Mouse (Mus musculus) neutrophil, adult 5-6 weeks (primary cell): ENCODE results near the gene Morc3. TPM values are rescaled to one million over a fixed set of nuclear protein-coding genes. Genes with fewer than 3 reads are reported as not detected.
"Not testable (repeated sequence)": the region's sequence is repeated elsewhere in the genome, so short reads cannot be mapped to it uniquely, and the experiment has no call there.

ENCODE experiments used
- ATAC-seq: fragments of 151-379, 151-347 bp; 2 replicates; pipeline ENCODE4 v1.8.0; 2017; ENCODE audit warnings: mild to moderate bottlenecking, moderate TSS enrichment; ENCODE audit not compliant: insufficient number of reproducible peaks, poor library complexity, low FRiP score, severe bottlenecking; ENCODE audit errors: extremely low read depth
- total RNA-seq: library from RNA; stranded (forward); fragments of 200-1000 nt; gene quantifications from 2 replicates; pipeline ENCODE4 v1.2.3, GENCODE M21; 2017

Morc3 gene
- total RNA-seq, 1 experiment from 2014 or later = 376 TPM

DNA sequence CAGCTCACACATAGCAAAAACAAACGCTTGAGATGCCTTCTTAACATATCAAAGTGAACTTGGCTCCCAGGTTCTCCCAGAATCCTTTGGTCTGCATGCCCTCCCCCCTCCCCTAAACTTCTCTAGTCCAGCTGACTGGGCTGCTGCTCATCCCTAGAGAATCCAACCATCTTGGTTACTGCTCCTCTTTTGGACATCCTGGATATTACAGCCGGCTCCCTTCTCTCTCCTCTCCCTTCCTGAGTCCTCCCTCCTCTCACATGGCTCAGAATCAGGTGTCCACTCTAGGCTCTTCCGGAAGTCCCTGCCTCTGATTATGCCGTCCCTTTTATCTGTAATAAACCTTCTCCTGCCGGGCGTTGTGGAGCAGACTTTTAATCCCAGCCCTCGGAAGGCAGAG is 15.1 kb upstream of the Morc3 start:
- no peak for ATAC-seq

DNA sequence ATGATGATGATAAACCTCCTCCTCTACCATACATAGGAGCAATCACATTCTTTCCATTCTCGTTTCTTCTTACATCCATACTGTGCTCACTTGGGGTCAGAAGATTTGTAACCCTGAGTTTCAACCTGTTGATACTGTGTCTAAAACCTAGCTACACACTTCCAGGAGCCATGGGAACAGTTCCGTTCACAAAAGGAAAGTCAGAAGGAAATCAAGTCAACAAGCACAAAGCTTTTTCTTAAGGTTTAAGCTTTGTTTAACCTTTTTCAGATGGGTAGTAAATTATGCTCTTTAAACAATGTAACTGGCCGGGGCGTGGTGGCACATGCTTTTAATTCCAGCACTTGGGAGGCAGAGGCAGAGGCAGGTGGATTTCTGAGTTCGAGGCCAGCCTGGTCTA is 14.6 kb upstream of the Morc3 start:
- no peak for ATAC-seq

DNA sequence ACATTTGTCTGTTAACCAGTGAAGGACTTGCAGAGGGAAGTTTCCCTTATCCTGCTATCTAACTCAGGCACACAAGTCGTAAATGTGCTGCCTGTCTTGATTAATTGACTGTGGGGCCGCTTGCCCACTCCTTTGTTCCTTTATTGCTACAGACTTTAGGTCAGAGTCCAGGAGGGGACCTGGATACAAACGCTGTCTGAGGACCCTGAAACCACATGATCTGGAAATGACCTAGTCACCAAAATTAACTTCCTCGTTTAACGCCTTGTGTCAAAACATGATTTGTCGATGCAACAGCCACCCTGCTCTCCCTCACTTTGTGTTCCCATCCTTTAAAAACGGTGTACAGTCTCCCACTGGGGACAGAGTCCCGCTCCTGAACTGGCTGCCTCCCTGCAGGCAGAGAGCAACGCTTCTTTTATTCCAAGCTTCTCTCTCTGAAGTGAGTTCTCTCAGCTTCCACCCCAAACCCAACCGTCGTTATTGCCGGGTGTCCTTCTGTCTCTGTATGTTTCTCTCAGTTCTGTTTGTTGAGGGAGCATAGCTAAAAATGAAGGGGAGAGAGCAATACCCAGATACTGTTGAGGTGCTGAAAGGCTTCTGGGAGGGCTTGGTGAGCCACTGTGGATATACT is 13.1 kb upstream of the Morc3 start:
- no peak for ATAC-seq

DNA sequence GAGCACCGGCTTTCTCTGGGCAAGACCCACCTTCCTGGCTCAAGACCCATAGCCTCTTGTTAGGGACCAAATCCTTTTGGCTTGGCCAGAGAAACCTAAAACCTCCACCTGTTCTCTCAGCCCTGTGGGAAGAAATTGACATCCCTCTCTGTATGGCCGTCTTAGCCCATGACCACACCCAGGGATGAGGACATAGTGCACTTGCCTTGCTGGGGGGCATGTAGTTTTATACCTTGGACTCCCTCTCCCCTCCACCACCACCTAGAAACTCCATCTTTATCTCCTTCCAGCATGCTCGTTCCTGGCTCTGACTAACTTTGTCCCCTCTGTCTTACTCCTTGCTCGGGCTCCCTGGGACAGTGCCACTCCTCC is 12.6 kb upstream of the Morc3 start:
- ATAC-seq = no peak

DNA sequence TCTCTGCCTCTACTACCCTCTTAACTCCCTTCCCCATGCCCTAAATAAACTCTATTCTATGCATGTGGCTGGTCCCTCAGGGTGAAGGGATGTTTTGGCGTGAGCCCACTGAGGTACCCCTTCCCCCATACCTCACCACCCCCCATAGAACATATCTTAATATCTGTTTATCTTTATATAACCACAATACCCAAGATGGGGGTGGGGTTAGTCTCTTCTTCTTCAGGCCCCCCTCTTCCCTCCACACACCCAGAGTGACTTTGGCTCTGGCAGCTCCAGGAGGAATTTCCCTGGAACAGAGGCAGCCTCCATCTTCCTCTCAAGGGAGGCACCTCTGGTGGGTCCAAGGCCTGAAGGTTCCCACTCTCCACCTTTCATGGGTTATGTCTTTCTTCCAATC is 11.9 kb upstream of the Morc3 start:
- no peak for ATAC-seq

DNA sequence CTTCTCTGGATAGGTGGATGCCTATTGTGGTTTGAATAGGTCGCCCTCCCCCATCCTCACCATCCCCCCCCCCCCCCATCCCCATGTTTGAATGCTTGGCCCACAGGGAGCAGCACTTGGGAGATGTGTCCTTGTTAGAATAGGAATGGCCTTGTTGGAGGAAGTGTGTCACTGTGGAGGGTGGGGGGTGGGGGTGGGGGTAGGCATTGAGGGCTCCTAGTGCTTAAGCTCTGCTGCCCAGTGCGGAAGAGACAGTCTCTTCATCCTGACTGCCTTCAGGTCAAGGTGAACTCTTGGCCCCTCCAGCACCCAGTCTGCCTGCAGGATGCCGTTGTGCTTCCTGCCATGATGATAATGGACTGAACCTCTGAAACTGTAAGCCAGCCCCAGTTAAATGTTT is 10.2 kb upstream of the Morc3 start:
- no peak for ATAC-seq

DNA sequence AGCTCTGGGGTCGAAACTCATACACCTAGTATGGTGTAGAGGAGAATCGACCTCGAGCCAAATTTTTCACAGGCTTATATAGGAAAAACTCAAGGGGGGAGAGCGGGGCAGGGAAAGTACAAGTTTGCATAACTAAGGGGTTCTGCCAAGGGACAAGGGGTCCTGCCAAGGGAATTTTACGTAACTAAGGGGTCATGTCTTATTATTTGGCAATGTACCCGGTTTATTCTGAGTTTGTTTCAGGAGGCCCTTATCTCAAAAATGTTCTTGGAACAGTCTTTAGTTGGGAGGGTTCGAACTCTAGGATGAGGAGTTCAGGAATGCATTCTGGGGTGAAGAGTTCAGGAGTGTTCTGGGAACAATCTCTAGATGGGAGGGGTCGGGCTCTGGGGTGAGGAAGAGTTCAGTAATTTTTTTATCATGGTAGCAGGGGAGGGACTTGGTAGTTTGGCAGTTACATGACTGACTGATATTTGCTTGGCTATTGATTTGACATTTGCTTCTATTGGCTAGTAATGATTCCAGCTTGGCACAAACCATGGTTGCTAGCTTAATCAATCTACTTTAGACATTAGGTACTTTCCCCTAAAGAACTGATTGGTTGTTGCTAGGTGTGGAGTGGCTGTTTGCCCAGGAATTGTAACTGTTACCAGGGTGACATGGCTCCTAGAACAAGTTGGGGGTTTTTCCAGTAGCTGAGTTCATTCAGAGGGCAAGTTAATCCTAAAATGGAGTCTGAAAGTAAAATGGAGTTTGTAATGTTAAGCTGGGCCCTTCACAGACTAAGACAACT is 9.3 kb upstream of the Morc3 start:
- not testable (repeated sequence) for ATAC-seq

DNA sequence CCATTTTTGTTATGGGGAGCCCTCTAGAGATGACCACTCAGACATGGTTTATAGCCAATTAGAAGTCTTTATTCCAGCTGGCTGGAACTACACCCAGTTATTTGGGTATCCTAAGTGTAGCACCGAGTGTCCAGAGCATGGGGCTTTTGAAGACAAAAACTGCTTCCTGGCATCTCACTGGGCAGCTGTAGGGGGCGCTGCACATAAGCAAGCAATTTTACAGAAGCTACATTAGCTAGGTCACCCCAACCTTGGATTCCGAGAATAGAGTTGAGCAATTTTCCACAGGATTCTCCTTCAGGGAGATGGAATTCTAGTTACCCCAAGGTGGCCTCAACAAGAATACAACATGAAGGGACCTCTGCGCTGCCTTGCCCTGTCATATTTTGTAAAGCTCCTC is 7.1 kb upstream of the Morc3 start:
- no peak for ATAC-seq

DNA sequence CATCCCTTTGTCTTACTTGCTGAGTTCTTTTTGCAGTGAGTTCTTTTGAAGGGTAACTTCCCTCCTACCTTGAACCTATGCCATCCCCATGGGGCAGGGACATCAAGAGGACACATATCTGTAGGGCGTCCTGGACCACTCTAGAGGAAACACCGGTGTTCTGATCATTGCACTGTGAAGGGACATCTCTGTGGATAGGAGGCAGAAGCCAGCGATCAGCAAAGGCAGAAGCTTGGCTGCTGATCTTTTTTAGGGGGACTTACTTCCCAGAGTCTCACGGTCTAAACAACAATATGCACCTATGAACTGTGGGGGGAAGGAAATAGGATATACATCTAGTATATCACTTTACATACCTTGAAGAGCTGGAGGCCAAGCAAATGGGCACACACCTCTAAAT is 6.5 kb upstream of the Morc3 start:
- no peak for ATAC-seq

DNA sequence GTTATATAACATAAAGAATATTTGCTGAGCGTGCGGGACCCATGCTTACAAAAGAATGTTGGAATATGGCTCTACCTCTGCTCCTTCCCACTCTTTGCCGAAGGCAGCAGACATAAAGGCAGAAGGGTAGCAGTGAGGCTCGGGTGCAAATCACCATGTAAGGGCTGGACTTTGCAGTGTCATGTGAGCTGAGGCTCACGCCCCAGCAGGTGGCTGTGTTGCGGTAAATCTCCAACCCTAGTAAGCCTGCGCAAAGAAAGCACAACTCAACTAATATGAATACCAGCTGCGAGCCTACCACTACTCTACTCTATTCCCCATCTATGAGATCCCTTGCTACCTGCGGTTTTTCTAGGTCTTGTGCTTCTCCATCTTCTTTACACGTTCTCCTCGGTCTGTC is 5.9 kb upstream of the Morc3 start:
- no peak for ATAC-seq

DNA sequence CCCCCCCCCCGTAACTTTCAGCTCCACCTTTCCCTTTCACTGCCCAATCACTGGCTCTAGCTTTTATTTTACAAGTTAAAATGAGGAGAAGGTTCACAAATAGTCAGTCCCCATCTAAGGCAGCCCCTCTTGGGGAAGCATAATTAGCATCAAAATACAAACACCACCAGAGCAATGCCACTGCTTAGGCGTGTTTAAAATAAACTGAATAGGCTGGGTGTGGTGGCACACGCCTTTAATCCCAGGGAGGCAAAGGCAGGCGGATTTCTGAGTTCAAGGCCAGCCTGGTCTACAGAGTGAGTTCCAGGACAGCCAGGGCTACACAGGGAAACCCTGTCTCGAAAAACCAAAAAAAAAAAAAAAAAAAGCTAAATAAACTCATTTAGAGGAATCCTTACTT is 5.4 kb upstream of the Morc3 start:
- not testable (repeated sequence) for ATAC-seq

DNA sequence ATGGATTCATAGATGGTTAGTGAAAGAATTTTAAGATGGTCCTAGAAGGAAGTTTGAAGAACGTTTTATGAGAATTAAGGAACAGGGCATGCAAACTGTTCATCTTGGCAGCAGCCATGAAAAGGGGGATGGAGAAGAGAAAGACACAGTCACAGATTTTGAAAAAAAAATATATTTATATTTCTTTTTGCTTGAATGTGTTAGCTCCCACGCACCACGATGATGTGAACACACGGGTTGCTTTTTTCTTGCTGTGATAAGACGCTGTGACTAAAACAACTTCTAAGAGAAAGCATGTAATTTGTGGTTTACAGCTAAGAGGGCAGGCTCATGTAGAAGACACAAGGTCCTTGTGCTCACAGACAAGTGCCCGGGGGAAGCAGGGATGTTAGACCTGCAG is 5.0 kb upstream of the Morc3 start:
- ATAC-seq = no peak

DNA sequence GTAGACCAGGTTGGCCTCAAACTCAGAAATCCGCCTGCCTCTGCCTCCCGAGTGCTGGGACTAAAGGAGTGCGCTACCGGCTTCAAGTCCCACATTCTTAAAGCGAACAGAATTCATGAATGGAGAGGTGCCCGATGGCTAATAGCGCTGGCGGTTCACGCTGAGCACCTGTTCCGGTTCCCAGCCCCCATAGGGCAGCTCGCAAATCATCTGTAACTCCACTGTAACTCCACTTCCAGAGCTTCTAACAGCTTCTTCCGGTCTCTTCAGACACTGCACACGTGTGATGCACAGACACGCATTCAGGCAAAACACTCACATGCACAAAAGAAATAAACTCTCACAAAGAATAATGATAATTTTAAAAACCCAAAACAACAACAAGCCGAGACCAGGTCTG is 2.4 kb upstream of the Morc3 start:
- ATAC-seq = no peak

DNA sequence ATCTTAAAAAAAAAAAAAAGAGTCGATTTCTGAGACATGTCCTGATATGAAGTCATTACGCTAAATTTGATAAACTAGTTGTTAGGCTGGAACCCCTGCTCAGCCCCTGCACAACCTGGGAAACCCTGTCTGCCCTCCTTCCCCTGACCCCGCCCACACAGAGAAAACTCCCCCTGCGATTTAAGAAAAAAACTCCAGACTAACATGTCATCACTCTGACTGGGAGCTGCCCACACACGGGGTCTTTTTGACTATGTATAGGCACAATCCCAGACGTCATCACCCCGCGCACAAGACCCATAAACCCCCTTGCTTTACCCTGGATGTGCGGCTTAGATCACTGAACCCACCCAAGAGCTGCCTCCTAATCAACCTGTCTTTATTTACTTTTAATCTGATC is 1.9 kb upstream of the Morc3 start:
- no peak for ATAC-seq

DNA sequence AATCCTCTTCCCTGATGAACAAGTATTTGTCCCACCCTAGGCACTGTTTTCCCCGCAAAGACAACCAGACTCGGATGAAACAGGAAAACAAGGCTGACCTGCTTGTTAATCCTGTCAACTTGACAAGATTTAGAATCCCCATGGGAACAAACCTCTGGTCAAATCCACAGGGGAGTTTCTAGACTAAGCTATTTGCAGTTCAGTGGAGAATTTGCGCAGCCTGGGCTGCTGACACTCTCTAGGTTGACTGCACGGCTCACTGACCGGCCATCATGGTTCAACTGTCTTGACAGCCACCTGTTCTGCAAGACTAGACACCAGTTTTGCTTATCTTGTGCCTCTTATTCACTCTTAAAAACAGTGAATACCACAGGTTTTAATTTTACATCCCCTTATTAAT is 1.0 kb upstream of the Morc3 start:
- no peak for ATAC-seq

DNA sequence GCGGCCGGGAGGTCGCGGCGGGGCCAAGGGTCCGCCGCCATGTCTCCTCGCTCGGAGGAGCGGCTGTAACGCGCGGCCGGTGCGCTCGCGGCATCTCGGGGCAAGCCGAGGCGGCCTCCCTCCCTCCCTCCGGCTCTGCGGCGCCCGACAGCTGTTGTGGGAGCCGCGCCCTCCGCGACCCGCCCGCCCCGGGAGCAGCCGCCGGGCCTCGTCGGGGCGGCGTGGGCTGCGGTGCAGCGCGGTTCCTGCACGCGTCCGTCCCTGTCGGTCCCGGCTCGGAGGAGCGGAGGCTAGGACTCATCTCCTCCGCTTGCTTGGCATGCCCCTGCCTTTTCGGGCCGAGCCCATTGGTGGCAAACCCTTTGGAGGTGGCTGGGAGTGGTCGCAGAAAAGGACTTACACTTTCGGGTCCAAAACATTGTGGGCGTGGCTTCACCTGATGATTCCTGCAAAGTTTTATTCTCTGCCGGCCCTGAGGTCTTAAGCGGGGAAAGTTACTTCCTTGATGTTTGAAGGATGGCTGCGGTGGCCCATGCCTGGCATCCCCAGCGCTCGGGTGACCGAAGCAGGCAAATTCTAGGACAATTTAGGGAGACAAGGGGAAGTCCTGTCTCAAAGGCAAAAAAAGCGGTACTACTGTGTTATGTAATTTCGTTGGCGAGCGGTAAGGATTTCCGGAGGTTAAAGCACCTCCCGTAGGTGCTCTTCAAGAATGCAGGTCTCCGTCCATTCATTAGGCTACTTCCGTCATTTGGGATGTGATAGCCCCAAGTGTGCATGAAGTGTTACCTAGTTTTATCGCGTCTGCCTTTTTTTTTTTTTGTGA is 743 bp downstream of the Morc3 start:
- peak; percentile 55 for ATAC-seq

DNA sequence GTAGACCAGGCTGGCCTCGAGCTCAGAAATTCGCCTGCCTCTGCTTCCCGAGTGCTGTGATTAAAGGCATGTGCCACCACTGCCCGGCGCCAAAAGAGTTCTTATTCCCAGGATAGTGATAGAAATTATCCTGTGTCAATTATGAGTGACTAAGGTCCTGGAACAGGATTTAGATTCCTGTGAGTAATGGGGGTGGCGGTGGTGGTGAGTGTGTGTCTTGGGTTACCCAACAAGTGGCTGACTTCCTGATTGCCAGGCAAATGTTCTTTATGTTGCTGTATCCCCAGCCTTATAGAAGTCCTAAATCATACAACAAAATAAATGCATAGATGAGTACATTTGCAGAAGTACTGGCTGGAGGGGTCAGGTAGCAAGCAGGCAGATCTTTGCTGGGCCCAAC is 1.6 kb downstream of the Morc3 start:
- ATAC-seq = no peak

DNA sequence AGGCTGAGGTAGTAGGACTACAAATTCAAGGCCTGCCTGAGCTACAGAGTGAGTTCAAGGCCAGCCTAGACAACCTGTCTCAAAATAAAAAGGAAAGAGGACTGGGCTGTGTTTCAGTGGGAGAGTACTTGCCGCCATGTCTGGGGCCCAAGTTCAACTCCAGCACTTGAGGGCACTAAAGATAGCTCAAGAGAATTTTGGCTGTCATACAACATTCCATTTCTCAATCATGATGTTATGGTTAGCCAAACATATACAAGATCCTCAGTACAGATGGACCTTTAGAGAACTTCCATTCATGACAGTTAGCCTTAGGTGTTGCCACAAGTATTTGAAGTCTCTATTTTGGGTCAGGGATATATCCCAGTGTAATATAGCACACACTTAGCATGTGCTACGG is 2.2 kb downstream of the Morc3 start:
- no peak for ATAC-seq

DNA sequence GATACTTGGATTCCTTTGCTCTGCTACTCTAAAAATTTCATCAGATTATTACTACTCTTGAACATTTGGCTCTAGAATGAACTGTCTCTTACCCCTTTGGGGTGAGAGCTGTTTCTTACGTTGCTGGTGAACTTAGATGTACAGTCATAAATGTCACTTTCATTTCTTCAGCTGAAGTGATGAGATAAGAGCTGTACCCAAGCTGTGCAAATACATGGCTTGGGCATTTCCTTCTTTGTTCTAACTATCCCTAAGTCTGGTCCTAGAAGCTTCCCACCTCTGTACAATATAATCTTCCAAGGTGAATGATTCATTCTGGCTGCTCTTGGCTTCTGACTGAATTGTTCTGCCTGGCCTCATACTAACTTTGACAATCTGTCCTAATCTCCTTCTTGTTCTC is 7.1 kb downstream of the Morc3 start:
- ATAC-seq = no peak

DNA sequence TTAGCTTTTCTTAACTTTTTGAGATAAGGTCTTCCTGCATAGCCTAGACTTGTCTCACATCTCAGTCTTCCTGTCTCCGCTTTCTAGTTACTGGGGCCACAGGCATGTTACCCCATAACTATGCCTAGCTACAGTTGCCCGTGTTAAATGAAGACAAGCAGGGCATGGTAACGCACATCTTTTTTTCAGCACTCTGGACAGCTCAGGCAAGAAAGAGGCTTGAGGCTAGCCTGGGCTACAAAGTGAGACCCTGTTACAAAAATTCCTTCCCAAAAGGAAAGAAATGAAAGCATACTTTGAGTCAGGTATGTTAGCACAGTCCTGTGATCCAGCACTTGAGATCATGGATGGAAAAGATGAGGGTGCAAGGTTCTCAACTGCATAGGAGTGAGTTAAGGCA is 18.6 kb downstream of the Morc3 start:
- no peak for ATAC-seq
